Mouse (Mus musculus): ENCODE results near the gene Bglap. TPM values are rescaled to one million over a fixed set of nuclear protein-coding genes. Genes with fewer than 3 reads are reported as not detected.
"Not testable (repeated sequence)": the region's sequence is repeated elsewhere in the genome, so short reads cannot be mapped to it uniquely, and the experiment has no call there.

The Bglap gene
- polyA plus RNA-seq, 1 experiment from 2014 or later: 0.88 TPM

DNA sequence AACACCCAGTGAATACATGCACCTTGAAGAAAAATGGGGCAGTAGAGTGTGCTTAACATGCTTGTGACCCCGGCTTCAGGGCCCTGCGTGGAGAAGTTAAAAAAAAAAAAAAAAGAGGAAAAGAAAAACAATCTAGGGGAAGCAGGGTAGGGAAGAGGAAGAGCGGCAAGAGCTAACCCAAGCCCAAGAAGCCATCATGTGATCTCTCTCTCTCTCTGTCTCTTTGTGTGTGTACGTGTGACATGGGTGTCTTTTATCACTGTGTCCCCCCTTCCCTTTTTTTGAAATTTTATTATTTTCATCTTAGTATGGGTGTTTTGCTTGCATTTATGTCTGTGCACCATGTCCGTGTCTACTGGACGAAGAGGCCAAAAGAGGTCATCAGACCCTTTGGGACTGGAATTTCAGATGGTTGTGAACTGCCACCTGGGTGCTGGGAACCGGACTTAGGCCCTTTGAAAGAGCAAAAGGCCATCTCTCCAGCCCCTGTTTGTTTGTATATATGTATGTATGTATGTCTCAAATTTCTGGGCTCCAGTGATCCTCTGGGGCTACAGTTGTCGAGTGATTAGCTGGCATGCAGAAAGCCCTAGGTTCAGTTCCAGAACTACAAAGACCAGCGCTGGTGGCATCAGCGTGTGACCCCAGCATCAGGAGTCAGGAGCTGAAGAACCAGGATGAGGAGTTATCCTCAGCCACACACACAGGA lies 19.4 kb upstream of the Bglap start:
- Histone ChIP-seq H3K27me3 (ENCODE audit: control insufficient read depth, insufficient read depth, low read depth, low read length) (no peaks in the 10 kb centered on the region), H3K4me3 (ENCODE audit: low read depth, low read length) (no peak overlapping the region), H3K36me3 (ENCODE audit: control insufficient read depth, insufficient read depth, low read length) (no peaks in the 10 kb centered on the region), H3K4me2 (ENCODE audit: low read length) (no peak overlapping the region), H3K27ac (ENCODE audit: low read length) (no peak overlapping the region), H3K4me1 (ENCODE audit: control insufficient read depth, insufficient read depth, low read length) (peaks cover 3% of the 10 kb centered on the region; the same call in 1 of the 2 replicates), H3K9ac (ENCODE audit: low read depth, low read length) (no peak overlapping the region), H3K9me3 (replicated peaks; ENCODE audit: control insufficient read depth, low read length, poor library complexity, severe bottlenecking) (no peaks in the 10 kb centered on the region)
- WGBS: 94% methylated on average over 10 of the region's 10 CpGs
- no peak for ATAC-seq

DNA sequence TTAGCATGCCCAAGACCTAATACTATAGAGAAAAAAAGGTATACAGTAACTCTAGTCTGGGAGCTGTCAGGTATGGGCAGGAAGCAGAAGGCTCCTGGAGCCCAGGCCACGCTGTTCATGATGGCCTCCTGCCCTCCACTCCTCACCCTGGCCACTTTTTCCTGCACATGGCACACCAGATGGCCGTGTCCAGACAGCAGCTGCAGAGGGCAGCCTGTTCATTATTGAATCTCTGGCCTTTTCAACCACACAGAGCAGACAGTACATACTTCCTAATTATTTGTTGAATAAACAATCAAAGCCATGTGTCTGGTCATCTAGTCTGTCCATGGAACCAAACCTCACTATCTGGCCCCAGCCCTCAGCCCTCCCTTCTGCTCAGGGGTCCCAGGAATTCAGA lies 14.4 kb upstream of the Bglap start:
- no peaks in the 10 kb centered on the region for H3K27me3 ChIP-seq (ENCODE audit: control insufficient read depth, insufficient read depth, low read depth, low read length)
- H3K9ac ChIP-seq (ENCODE audit: low read depth, low read length): no peak overlapping the region
- no peak for ATAC-seq
- no peak overlapping the region for H3K4me2 ChIP-seq (ENCODE audit: low read length)
- WGBS: 79% methylated on average over 2 of the region's 2 CpGs
- no peaks in the 10 kb centered on the region for H3K4me1 ChIP-seq (ENCODE audit: control insufficient read depth, insufficient read depth, low read length)
- H3K27ac ChIP-seq (ENCODE audit: low read length): no peak overlapping the region
- no peak overlapping the region for H3K4me3 ChIP-seq (ENCODE audit: low read depth, low read length)
- H3K36me3 ChIP-seq (ENCODE audit: control insufficient read depth, insufficient read depth, low read length): no peaks in the 10 kb centered on the region
- H3K9me3 ChIP-seq (replicated peaks; ENCODE audit: control insufficient read depth, low read length, poor library complexity, severe bottlenecking): no peaks in the 10 kb centered on the region

DNA sequence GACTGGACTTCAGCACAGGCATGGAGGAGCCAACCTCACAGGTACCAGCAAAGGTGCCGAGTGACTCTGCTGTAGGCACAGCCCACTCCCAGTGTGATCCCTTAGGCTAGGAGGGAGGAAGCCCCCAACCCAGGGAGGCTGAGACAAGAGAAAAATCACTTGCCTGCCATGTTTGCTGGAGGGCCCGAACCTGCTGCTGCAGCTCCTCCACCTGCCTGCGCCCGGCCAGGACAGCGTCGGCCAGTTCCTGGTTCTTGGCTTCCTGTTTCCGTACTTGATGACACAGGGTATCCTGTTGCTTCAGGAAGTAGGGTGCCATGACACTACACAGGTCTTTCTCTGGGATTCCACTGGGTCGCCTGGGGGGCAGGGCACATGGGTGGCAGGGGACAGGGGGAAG lies 11.5 kb upstream of the Bglap start:
- H3K27ac ChIP-seq (ENCODE audit: low read length): no peak overlapping the region
- H3K4me2 ChIP-seq (ENCODE audit: low read length): no peak overlapping the region
- no peak overlapping the region for H3K4me3 ChIP-seq (ENCODE audit: low read depth, low read length)
- no peak overlapping the region for H3K9ac ChIP-seq (ENCODE audit: low read depth, low read length)
- H3K4me1 ChIP-seq (ENCODE audit: control insufficient read depth, insufficient read depth, low read length): no peaks in the 10 kb centered on the region
- 95% methylated on average over 8 of the region's 8 CpGs for WGBS
- no peaks in the 10 kb centered on the region for H3K9me3 ChIP-seq (replicated peaks; ENCODE audit: control insufficient read depth, low read length, poor library complexity, severe bottlenecking)
- no peaks in the 10 kb centered on the region for H3K36me3 ChIP-seq (ENCODE audit: control insufficient read depth, insufficient read depth, low read length)
- H3K27me3 ChIP-seq (ENCODE audit: control insufficient read depth, insufficient read depth, low read depth, low read length): no peaks in the 10 kb centered on the region
- ATAC-seq: no peak

DNA sequence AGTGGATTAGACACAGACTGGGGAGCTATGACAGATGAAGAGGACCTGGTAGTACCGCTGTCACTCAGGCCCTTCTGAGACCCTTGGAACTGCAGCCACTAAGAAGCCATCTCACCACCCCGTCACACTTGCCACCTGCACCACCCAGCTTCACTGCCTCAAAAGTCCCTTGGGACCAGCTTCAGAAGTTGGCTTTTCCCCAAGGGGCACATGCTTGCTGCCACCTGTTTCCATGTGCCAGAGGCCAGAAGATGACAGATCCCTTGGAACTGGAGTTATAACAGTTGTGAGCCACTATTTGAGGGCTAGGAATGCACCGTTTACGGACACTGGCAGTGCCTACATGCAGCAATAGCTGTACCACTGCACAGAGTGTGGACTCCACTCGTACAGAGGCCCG lies 11.0 kb upstream of the Bglap start:
- no peak overlapping the region for H3K9ac ChIP-seq (ENCODE audit: low read depth, low read length)
- H3K27me3 ChIP-seq (ENCODE audit: control insufficient read depth, insufficient read depth, low read depth, low read length): no peaks in the 10 kb centered on the region
- 97% methylated on average over 6 of the region's 6 CpGs for WGBS
- H3K4me3 ChIP-seq (ENCODE audit: low read depth, low read length): no peak overlapping the region
- H3K9me3 ChIP-seq (replicated peaks; ENCODE audit: control insufficient read depth, low read length, poor library complexity, severe bottlenecking): no peaks in the 10 kb centered on the region
- no peak for ATAC-seq
- no peak overlapping the region for H3K4me2 ChIP-seq (ENCODE audit: low read length)
- no peak overlapping the region for H3K27ac ChIP-seq (ENCODE audit: low read length)
- H3K36me3 ChIP-seq (ENCODE audit: control insufficient read depth, insufficient read depth, low read length): no peaks in the 10 kb centered on the region
- H3K4me1 ChIP-seq (ENCODE audit: control insufficient read depth, insufficient read depth, low read length): no peaks in the 10 kb centered on the region

DNA sequence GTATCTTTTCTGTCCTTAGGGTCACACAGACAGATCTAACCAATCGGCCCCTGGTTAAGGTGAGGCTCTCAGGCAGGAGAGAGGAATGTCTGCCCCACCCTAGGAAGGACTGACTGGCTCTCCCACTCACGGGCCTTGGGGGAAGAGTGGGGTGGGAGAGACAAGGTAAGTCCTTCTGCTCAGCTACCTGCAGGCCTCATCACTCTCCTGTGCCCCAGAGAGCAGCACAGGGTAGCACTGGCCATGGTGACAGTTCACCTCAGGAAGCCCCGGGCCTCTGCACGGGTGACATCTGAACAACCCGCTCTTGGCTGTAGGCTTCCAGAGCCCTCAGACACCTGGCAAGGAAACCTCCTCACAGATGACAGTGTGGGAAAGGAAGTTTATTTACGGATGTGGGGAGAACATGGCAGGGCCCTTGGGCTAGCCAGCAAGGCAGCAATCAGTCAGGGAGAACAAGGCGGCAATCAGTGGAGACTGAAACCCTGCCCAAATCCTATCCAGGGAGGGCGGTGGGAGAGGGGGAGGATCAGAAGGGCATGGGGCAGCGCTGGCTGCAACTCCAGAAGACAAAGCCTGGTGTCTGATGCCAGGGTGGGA lies 9.6 kb upstream of the Bglap start:
- ATAC-seq: no peak
- Histone ChIP-seq H3K9me3 (replicated peaks; ENCODE audit: control insufficient read depth, low read length, poor library complexity, severe bottlenecking) (no peaks in the 10 kb centered on the region), H3K4me1 (ENCODE audit: control insufficient read depth, insufficient read depth, low read length) (no peaks in the 10 kb centered on the region), H3K36me3 (ENCODE audit: control insufficient read depth, insufficient read depth, low read length) (no peaks in the 10 kb centered on the region), H3K4me2 (ENCODE audit: low read length) (no peak overlapping the region), H3K4me3 (ENCODE audit: low read depth, low read length) (no peak overlapping the region), H3K27me3 (ENCODE audit: control insufficient read depth, insufficient read depth, low read depth, low read length) (no peaks in the 10 kb centered on the region), H3K9ac (ENCODE audit: low read depth, low read length) (no peak overlapping the region), H3K27ac (ENCODE audit: low read length) (no peak overlapping the region)
- 87% methylated on average over 9 of the region's 9 CpGs for WGBS

DNA sequence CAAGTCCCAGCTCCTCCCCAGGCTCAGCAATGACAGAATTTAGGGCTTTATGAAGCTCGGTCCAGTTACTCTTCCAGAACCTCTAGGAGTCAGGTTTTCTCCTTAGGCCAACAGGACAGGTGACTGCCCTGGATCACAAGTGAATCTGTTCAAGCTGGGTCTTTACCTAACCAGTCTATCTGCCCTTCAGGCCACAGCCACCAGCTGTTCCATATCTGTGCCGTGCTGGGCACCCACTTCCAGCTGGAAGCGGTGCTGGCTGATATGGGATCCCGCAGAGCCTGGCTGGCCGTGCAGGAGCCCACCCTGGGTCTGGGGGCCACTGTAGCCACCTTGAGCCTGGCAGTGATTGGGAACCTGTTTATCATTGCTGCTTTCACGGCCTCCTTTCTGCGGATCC lies 1.9 kb downstream of the Bglap start:
- H3K9ac ChIP-seq (ENCODE audit: low read depth, low read length); H3K4me3 ChIP-seq (ENCODE audit: low read depth, low read length); H3K4me1 ChIP-seq (ENCODE audit: control insufficient read depth, insufficient read depth, low read length); H3K9me3 ChIP-seq (replicated peaks; ENCODE audit: control insufficient read depth, low read length, poor library complexity, severe bottlenecking); H3K27ac ChIP-seq (ENCODE audit: low read length); H3K4me2 ChIP-seq (ENCODE audit: low read length); H3K27me3 ChIP-seq (ENCODE audit: control insufficient read depth, insufficient read depth, low read depth, low read length); H3K36me3 ChIP-seq (ENCODE audit: control insufficient read depth, insufficient read depth, low read length): not testable (repeated sequence)
- peak; percentile 47 for ATAC-seq
- 20% methylated on average over 1 of the region's 7 CpGs for WGBS

DNA sequence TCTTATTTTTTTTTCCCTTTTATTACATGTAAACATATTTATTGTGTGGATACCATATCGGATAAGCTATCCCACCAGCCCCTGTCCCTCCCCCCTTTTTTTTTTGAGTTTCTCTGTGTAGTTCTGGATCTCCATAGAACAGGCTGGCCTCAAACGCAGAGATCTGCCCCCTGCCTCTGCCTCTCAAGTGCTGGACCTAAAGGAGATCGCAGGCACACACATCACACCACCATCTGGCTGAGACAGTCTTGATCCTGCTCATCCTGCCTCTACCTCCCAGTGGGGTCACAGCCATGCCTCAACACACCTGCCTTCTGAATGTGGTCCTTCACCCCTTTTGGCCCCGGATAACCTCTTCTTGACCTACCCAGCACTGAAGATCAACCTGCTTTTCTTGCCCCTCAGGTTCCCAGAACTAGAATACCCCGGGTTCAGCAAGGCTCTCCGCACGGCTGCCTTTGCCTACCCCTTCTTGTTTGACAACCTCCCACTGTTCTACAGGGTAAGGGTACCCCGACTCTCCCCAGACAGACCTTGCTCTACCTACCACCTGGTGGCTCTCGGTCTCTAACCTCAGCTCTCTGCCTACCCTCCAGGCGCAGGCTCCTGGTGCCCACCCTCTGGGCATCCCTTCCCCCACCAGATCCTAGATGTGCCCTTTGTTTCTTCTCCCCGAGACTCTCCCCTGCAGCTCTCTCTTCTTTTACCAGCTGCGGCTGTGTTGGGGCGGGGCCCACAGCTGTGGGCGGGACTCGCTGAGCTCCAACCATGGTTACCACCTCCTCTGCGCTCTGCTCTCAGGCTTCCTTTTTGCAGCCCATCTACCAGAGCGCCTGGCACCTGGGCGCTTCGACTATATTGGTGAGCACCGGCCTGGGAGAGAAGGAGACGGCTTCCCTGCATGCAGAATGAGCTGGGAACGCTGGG lies 2.6 kb downstream of the Bglap start:
- peak overlapping the region; percentile 18 for H3K4me3 ChIP-seq (ENCODE audit: low read depth, low read length)
- H3K27me3 ChIP-seq (ENCODE audit: control insufficient read depth, insufficient read depth, low read depth, low read length); H3K9me3 ChIP-seq (replicated peaks; ENCODE audit: control insufficient read depth, low read length, poor library complexity, severe bottlenecking); H3K36me3 ChIP-seq (ENCODE audit: control insufficient read depth, insufficient read depth, low read length); H3K27ac ChIP-seq (ENCODE audit: low read length); H3K4me1 ChIP-seq (ENCODE audit: control insufficient read depth, insufficient read depth, low read length): not testable (repeated sequence)
- WGBS: 4% methylated on average over 18 of the region's 22 CpGs
- H3K9ac ChIP-seq (ENCODE audit: low read depth, low read length): peak overlapping the region; percentile 40; the same call in 1 of the 2 replicates
- peak; percentile 85 for ATAC-seq
- peak overlapping the region; percentile 48 for H3K4me2 ChIP-seq (ENCODE audit: low read length)

DNA sequence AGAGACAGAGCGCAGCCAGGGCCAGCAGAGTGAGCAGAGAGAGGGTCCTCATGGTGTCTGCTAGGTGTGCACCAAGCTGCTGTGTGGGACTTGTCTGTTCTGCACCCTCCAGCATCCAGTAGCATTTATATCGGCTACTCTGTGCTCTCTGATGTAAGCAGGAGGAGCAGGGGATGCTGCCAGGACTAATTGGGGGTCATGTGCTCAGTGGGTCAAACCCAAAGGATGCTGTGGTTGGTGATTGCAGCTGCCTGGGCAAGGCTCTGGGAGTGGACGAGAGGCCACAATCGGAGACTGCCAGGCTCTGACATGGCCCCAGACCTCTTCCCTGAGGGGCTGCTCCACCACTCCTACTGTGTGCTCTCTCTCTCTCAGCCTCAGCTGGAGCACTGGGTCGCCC lies 5.7 kb downstream of the Bglap start, which contains the start of gene Bglap2:
Gene Bglap2 (minus strand): TSS at position 101 of the 400 bp plus-strand sequence.
- not testable (repeated sequence) for ATAC-seq
- WGBS: 71% methylated on average over 4 of the region's 5 CpGs

DNA sequence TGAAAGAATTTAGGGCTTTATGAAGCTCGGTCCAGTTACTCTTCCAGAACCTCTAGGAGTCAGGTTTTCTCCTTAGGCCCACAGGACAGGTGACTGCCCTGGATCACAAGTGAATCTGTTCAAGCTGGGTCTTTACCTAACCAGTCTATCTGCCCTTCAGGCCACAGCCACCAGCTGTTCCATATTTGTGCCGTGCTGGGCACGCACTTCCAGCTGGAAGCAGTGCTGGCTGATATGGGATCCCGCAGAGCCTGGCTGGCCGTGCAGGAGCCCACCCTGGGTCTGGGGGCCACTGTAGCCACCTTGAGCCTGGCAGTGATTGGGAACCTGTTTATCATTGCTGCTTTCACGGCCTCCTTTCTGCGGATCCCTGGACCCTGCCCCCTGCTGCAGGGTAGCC lies 7.6 kb downstream of the Bglap start:
- not testable (repeated sequence) for H3K4me1 ChIP-seq (ENCODE audit: control insufficient read depth, insufficient read depth, low read length); H3K9me3 ChIP-seq (replicated peaks; ENCODE audit: control insufficient read depth, low read length, poor library complexity, severe bottlenecking); H3K9ac ChIP-seq (ENCODE audit: low read depth, low read length); H3K36me3 ChIP-seq (ENCODE audit: control insufficient read depth, insufficient read depth, low read length); H3K4me3 ChIP-seq (ENCODE audit: low read depth, low read length); H3K27ac ChIP-seq (ENCODE audit: low read length); H3K27me3 ChIP-seq (ENCODE audit: control insufficient read depth, insufficient read depth, low read depth, low read length); H3K4me2 ChIP-seq (ENCODE audit: low read length)
- ATAC-seq: 0 out of 2 replicates have a peak, but pooled peaks have one; percentile 39
- 38% methylated on average over 5 of the region's 7 CpGs for WGBS

More for the DNA sequence above, 5.7 kb downstream of the Bglap start, which contains the start of gene Bglap2:
- not testable (repeated sequence) for H3K4me1 ChIP-seq (ENCODE audit: control insufficient read depth, insufficient read depth, low read length); H3K36me3 ChIP-seq (ENCODE audit: control insufficient read depth, insufficient read depth, low read length); H3K4me3 ChIP-seq (ENCODE audit: low read depth, low read length); H3K4me2 ChIP-seq (ENCODE audit: low read length); H3K27ac ChIP-seq (ENCODE audit: low read length); H3K27me3 ChIP-seq (ENCODE audit: control insufficient read depth, insufficient read depth, low read depth, low read length); H3K9me3 ChIP-seq (replicated peaks; ENCODE audit: control insufficient read depth, low read length, poor library complexity, severe bottlenecking); H3K9ac ChIP-seq (ENCODE audit: low read depth, low read length)

All from midbrain, embryonic 16.5 days (tissue).